Mouse (Mus musculus) liver, embryonic 15.5 days (tissue): ENCODE results near the gene Cd80. TPM values are rescaled to one million over a fixed set of nuclear protein-coding genes. Genes with fewer than 3 reads are reported as not detected.
"Not testable (repeated sequence)": the region's sequence is repeated elsewhere in the genome, so short reads cannot be mapped to it uniquely, and the experiment has no call there.

Experiments used
- ATAC-seq: fragments of 200-750 bp; cut with Nextera tagmentation; 2 replicates; pipeline ENCODE4 v1.8.0; 2017; ENCODE audit warnings: moderate number of reproducible peaks, mild to moderate bottlenecking, moderate library complexity; ENCODE audit not compliant: insufficient read depth
- H3K27ac ChIP-seq: fragments of 300-500 bp; sonication (generic); replicated peaks from 2 replicates; pipeline ENCODE4 v1.5.1; 2015; ENCODE audit warnings: mild to moderate bottlenecking, inconsistent platforms
- H3K27me3 ChIP-seq: fragments of 300-500 bp; sonication (generic); 2 replicates; pipeline ENCODE4 v1.6.1; 2015; ENCODE audit warnings: mild to moderate bottlenecking, inconsistent platforms
- H3K36me3 ChIP-seq: fragments of 300-500 bp; sonication (generic); replicated peaks from 2 replicates; pipeline ENCODE4 v1.6.1; 2015; ENCODE audit warnings: moderate library complexity, mild to moderate bottlenecking, inconsistent platforms
- H3K4me1 ChIP-seq: fragments of 300-500 bp; sonication (generic); replicated peaks from 2 replicates; pipeline ENCODE4 v1.6.1; 2015; ENCODE audit warnings: inconsistent platforms
- H3K4me2 ChIP-seq: fragments of 300-500 bp; sonication (generic); 2 replicates; pipeline ENCODE4 v1.6.1; 2015; ENCODE audit warnings: moderate library complexity, mild to moderate bottlenecking, inconsistent platforms
- H3K4me3 ChIP-seq: fragments of 300-500 bp; sonication (generic); replicated peaks from 2 replicates; pipeline ENCODE4 v1.5.1; 2015; ENCODE audit warnings: mild to moderate bottlenecking, inconsistent platforms
- H3K9ac ChIP-seq: fragments of 300-500 bp; sonication (generic); 2 replicates; pipeline ENCODE4 v1.6.1; 2015; ENCODE audit warnings: moderate library complexity, mild to moderate bottlenecking, inconsistent platforms
- H3K9me3 ChIP-seq: fragments of 300-500 bp; sonication (generic); replicated peaks from 2 replicates; pipeline ENCODE4 v1.6.1; 2016; ENCODE audit warnings: inconsistent platforms
- WGBS: fragments of 180-500 bp; shearing (Covaris S2); methylation state at CpG from one replicate; pipeline ENCODE4 v1.1.7; 2015; ENCODE audit warnings: mixed read lengths; ENCODE audit not compliant: insufficient replicate concordance; 5-methylcytosine and 5-hydroxymethylcytosine counted together
- polyA plus RNA-seq: library from polyadenylated mRNA; unstranded; fragments of >200 nt; fragmentation: Nextera tagmentation; extraction: Ambion mirVana; gene quantifications from 2 replicates; pipeline ENCODE4 v1.2.1, GENCODE M21; 2015

Cd80 gene
- polyA plus RNA-seq, 1 experiment from 2014 or later = 0.28 TPM

DNA sequence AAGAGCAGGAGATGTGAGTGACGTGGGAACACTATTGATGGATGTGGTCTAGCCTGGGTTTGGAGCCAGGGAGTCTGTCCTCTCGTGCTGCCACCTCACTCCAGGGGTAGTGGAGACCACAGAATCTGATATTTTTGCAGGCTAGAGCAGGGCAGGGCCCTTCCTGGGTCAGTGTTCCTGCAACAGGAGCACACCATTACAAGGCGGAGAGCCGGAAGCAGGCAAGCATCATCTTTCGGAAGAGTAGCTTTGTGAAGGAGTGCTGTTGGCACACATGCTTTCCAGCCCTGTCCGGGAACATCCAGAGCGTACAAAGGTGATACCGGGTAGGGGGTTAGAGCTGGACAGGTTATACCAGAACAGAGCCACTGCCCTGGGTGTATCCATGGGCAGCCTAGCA, 21.8 kb upstream of the Cd80 start:
- Histone ChIP-seq H3K27me3 (no peaks in the 10 kb centered on the region), H3K9ac (no peak overlapping the region), H3K4me1 (peaks cover 22% of the 10 kb centered on the region; the same call in 1 of the 2 replicates), H3K4me2 (peak overlapping the region; percentile 18; the same call in 1 of the 2 replicates), H3K36me3 (no peaks in the 10 kb centered on the region), H3K27ac (peak overlapping the region; percentile 14; the same call in 1 of the 2 replicates), H3K9me3 (no peaks in the 10 kb centered on the region), H3K4me3 (no peak overlapping the region)
- WGBS = 63% methylated on average over 8 of the region's 8 CpGs
- ATAC-seq = no peak

DNA sequence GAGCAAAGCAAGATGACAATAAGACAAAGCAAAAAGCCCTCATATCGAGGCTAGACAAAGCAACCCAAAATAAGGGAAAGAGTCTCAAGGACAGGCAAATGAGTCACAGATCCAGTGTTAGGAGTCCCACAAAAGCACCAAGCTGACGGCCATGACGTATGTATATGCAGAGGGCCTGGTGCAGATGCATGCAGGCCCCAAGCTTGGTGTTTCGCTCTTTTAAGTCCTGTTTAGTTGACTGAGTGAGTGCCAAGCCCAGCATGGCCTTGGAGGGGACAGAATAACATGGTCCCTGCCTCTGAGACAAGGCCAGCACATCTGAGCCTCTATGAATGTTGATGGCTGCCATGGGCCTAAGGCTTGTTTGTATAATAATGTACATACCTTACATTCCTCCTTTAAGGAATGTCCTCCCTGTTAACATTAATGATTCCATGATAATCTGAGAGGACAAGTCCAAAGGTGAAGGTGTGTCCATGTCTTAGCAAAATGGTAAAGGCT, 21.0 kb upstream of the Cd80 start:
- peaks cover 22% of the 10 kb centered on the region; the same call in 1 of the 2 replicates for H3K4me1 ChIP-seq
- no peak overlapping the region for H3K9ac ChIP-seq
- H3K36me3 ChIP-seq = no peaks in the 10 kb centered on the region
- WGBS = 72% methylated on average over 4 of the region's 4 CpGs
- H3K9me3 ChIP-seq = no peaks in the 10 kb centered on the region
- H3K27ac ChIP-seq = no peak overlapping the region
- no peak overlapping the region for H3K4me3 ChIP-seq
- H3K27me3 ChIP-seq = no peaks in the 10 kb centered on the region
- H3K4me2 ChIP-seq = no peak overlapping the region
- ATAC-seq = no peak

- no peak for ATAC-seq
- WGBS = 78% methylated on average over 1 of the region's 1 CpGs
- H3K27ac ChIP-seq = no peak overlapping the region
These were observed 16.2 kb upstream of the Cd80 start for GRCm38 (mm10) chr16:38439190-38439589.

DNA sequence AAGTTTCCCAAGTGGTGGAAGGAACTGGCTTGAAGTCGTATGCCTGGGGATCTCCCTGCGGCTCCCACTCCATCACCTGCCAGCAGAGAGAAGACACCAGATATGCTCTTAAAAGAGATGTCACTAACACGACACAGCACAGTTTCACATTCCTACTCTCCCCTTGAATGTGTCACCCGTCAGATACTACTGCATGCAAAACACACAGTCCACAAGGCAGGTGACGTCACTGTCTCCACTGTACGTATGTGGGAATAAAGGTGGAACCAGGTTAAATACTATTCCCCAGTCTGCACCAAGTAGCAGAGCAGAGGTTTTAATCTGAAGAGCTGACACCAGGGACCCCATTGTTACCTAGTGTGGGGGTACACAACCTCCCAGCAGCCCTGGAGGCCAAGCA, 15.0 kb upstream of the Cd80 start:
- Histone ChIP-seq H3K4me2 (no peak overlapping the region), H3K27me3 (no peaks in the 10 kb centered on the region), H3K9ac (no peak overlapping the region), H3K36me3 (peaks cover 14% of the 10 kb centered on the region), H3K4me3 (no peak overlapping the region), H3K4me1 (no peaks in the 10 kb centered on the region), H3K27ac (no peak overlapping the region), H3K9me3 (no peaks in the 10 kb centered on the region)
- ATAC-seq = no peak
- 64% methylated on average over 6 of the region's 6 CpGs for WGBS

More at GRCm38 (mm10) chr16:38439190-38439589, 16.2 kb upstream of the Cd80 start:
- peaks cover 2% of the 10 kb centered on the region; the same call in 1 of the 2 replicates for H3K36me3 ChIP-seq
- no peak overlapping the region for H3K4me3 ChIP-seq
- no peak overlapping the region for H3K4me2 ChIP-seq
- H3K9me3 ChIP-seq = no peaks in the 10 kb centered on the region
- H3K4me1 ChIP-seq = no peaks in the 10 kb centered on the region
- H3K9ac ChIP-seq = no peak overlapping the region
- no peaks in the 10 kb centered on the region for H3K27me3 ChIP-seq

GRCm38 (mm10) chr16:38441611-38442010, 13.8 kb upstream of the Cd80 start:
- no peaks in the 10 kb centered on the region for H3K4me1 ChIP-seq
- no peak overlapping the region for H3K9ac ChIP-seq
- H3K27me3 ChIP-seq = no peaks in the 10 kb centered on the region
- H3K4me2 ChIP-seq = no peak overlapping the region
- WGBS = 55% methylated on average over 5 of the region's 5 CpGs
- no peaks in the 10 kb centered on the region for H3K9me3 ChIP-seq
- no peak overlapping the region for H3K4me3 ChIP-seq
- no peak overlapping the region for H3K27ac ChIP-seq
- no peak for ATAC-seq
- H3K36me3 ChIP-seq = peaks cover 25% of the 10 kb centered on the region

DNA sequence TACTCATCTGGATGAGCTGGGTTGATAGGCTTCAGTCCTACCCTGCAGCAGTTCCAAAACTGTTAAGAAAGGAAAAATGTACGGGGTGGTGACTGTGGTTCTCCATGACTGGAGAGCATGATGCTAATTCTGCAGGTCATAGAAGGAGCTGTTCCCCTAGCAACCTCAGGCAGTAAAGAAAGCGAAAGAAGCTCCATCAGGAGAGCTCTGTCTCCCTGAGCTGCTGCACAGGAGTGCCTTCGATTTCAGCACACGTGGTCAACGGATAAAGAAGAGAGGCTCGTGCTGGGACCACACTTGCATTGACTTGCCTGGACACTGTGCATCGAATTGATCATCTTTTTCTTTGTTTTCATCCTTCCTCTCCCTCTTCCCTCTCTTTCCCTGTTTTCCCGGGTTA, 13.1 kb upstream of the Cd80 start:
- H3K27me3 ChIP-seq = no peaks in the 10 kb centered on the region
- no peak overlapping the region for H3K27ac ChIP-seq
- no peak overlapping the region for H3K4me2 ChIP-seq
- no peak for ATAC-seq
- no peak overlapping the region for H3K4me3 ChIP-seq
- no peak overlapping the region for H3K9ac ChIP-seq
- H3K36me3 ChIP-seq = peaks cover 31% of the 10 kb centered on the region
- WGBS = 69% methylated on average over 8 of the region's 8 CpGs
- no peaks in the 10 kb centered on the region for H3K4me1 ChIP-seq
- no peaks in the 10 kb centered on the region for H3K9me3 ChIP-seq

DNA sequence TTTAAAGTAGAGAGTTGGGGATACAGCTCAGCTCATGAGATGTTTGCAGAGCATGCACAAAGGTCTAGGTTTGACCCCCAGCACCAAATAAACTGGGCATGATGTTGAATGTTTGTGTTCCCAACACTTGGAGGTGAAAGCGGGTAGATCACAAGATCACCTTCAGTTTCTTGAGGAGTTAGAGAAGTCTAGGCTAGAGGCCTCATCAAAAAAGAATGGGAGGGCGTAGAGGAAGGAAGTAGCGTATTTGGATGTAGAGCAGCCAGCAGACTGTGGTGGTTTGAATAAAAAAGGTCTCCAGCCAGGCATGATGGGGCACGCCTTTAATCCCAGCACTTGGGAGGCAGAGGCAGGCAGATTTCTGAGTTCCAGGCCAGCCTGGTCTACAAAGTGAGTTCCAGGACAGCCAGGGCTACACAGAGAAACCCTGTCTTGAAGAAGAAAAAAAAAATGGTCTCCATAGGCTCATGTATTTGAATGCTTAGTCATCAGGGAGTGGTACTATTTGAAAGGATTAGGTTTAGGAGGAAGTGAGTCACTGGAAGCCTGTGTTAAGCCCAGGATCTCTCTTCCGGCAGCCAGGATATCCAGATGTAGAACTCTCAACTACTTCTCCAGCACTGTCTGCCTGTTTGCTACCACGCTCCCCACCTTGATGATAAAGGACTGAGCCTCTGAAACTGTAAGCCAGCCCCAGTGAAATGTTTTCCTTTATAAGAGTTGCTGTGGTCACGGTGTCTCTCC, 11.5 kb upstream of the Cd80 start:
- H3K4me1 ChIP-seq = no peaks in the 10 kb centered on the region
- WGBS = 86% methylated on average over 7 of the region's 7 CpGs
- ATAC-seq = no peak
- H3K27me3 ChIP-seq = no peaks in the 10 kb centered on the region
- H3K27ac ChIP-seq = no peak overlapping the region
- no peaks in the 10 kb centered on the region for H3K9me3 ChIP-seq
- H3K4me2 ChIP-seq = no peak overlapping the region
- H3K9ac ChIP-seq = no peak overlapping the region
- H3K36me3 ChIP-seq = peaks cover 41% of the 10 kb centered on the region
- H3K4me3 ChIP-seq = no peak overlapping the region

DNA sequence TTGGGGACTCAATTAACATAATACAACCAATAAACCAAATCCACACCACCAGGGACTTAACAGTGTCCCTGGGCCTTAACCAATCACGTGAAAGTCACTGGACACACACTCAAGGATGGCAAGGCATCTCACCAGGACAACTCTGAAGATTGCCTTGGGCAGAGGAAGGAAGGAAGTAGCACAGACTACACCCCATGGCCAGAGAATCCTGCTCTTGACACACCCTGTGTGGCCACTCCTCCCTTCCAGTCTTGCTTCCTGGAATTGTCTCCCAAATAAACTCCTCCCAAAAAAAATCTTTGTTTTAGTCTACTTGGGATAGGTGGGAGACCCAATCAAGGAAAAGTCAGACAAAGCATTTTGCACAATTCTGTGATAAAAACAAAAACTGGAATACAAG, 10.3 kb upstream of the Cd80 start:
- Histone ChIP-seq H3K9me3 (no peaks in the 10 kb centered on the region), H3K9ac (no peak overlapping the region), H3K4me3 (no peak overlapping the region), H3K36me3 (peaks cover 44% of the 10 kb centered on the region), H3K27ac (no peak overlapping the region), H3K4me2 (no peak overlapping the region), H3K27me3 (no peaks in the 10 kb centered on the region), H3K4me1 (no peaks in the 10 kb centered on the region; the same call in 1 of the 2 replicates)
- no peak for ATAC-seq
- 90% methylated on average over 1 of the region's 1 CpGs for WGBS

DNA sequence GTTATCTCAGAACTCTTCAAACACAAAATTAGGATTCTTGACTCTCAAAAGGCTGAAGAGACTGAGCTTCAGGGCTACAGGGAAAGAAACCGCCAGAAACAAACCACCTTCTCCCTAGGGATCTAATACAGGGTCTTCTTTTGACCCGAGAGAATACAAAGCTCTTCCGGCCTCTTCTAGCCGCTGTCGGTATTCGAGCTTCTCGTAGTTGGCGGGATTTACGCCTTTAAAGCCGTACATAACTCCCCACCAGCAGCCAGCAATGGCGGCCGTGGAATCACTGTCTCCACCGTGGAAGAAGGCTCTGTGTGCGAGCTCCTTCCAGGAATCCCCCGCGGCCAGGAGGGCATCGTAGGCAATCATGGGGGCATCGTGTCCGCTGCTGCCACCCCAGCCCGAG, 9.8 kb upstream of the Cd80 start:
- Histone ChIP-seq H3K4me3 (no peak overlapping the region), H3K27ac (no peak overlapping the region), H3K36me3 (peaks cover 47% of the 10 kb centered on the region), H3K4me1 (no peaks in the 10 kb centered on the region; the same call in 1 of the 2 replicates), H3K4me2 (no peak overlapping the region), H3K9me3 (no peaks in the 10 kb centered on the region), H3K27me3 (no peaks in the 10 kb centered on the region), H3K9ac (no peak overlapping the region)
- 89% methylated on average over 20 of the region's 20 CpGs for WGBS
- no peak for ATAC-seq

GRCm38 (mm10) chr16:38446141-38446540, 9.2 kb upstream of the Cd80 start:
- H3K36me3 ChIP-seq = peaks cover 47% of the 10 kb centered on the region
- H3K4me1 ChIP-seq, H3K9ac ChIP-seq, H3K4me3 ChIP-seq, H3K27me3 ChIP-seq, ATAC-seq, H3K9me3 ChIP-seq, H3K27ac ChIP-seq, H3K4me2 ChIP-seq: not testable (repeated sequence)
- WGBS = 75% methylated on average over 2 of the region's 2 CpGs

DNA sequence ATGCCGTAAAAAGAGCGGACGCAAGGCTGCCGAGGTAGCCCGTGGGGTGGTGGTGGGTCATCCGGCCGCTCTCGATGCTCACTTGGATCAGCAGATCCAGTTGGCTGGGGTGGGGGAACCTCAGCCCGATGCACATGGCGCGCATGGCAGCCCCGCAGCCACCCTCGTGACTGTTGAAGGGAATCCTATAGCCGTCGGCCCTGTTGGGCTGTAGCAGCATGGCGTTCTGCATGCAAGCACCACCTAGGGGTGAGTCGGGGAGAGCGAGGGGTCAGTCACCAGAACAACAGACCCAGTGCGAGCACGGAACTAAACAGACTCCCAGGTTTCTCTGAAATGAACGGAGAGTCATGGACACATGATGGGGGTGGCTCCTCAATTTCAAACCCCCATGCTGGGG, 8.0 kb upstream of the Cd80 start:
- Histone ChIP-seq H3K36me3 (peaks cover 47% of the 10 kb centered on the region), H3K4me3 (no peak overlapping the region), H3K4me2 (no peak overlapping the region), H3K27me3 (no peaks in the 10 kb centered on the region), H3K9me3 (no peaks in the 10 kb centered on the region), H3K27ac (no peak overlapping the region), H3K9ac (no peak overlapping the region), H3K4me1 (peaks cover 12% of the 10 kb centered on the region)
- no peak for ATAC-seq
- 87% methylated on average over 21 of the region's 21 CpGs for WGBS
